Mouse (Mus musculus): Measurements from ENCODE around the gene Iffo2. TPM values are rescaled to one million over a fixed set of nuclear protein-coding genes. Genes with fewer than 3 reads are reported as not detected.
"Not testable (repeated sequence)": the region's sequence is repeated elsewhere in the genome, so short reads cannot be mapped to it uniquely, and the experiment has no call there.

Iffo2 gene
- polyA plus RNA-seq (2012; rRNA removed) = 3.4 and 3.6 TPM in 2 replicates

GRCm38 (mm10) chr4:139530248-139530647, at the start of gene Iffo2:
Gene Iffo2 (plus strand): TSS chr4:139530548.
- not testable (repeated sequence) for H3K4me1 ChIP-seq (ENCODE audit: control insufficient read depth, insufficient read depth, low read length); H3K27me3 ChIP-seq (replicated peaks; ENCODE audit: control insufficient read depth, insufficient read depth, low read length); H3K27ac ChIP-seq (ENCODE audit: insufficient read depth, low read depth, low read length); H3K36me3 ChIP-seq (ENCODE audit: control insufficient read depth, insufficient read depth, low read length); H3K4me3 ChIP-seq (ENCODE audit: insufficient read depth, low read depth, low read length); DNase-seq
- 87% methylated on average over 5 of the region's 5 CpGs for WGBS

GRCm38 (mm10) chr4:139481400-139481799, 48.9 kb upstream of the Iffo2 start:
- no peak for DNase-seq
- TF ChIP-seq CTCF (conservative IDR thresholded peaks at IDR 0.05; ENCODE audit: insufficient read depth, insufficient read length, low read depth, low read length) = no peak
- TF ChIP-seq POLR2A (IDR thresholded peaks at IDR 0.05; ENCODE audit: low read depth, low read length) = no peak
- Histone ChIP-seq H3K27me3 (replicated peaks; ENCODE audit: control insufficient read depth, insufficient read depth, low read length) (no peaks in the 10 kb centered on the region), H3K4me1 (ENCODE audit: control insufficient read depth, insufficient read depth, low read length) (peaks cover 18% of the 10 kb centered on the region), H3K36me3 (ENCODE audit: control insufficient read depth, insufficient read depth, low read length) (peaks cover 3% of the 10 kb centered on the region; the same call in 1 of the 2 replicates), H3K27ac (ENCODE audit: insufficient read depth, low read depth, low read length) (no peak overlapping the region), H3K4me3 (ENCODE audit: insufficient read depth, low read depth, low read length) (no peak overlapping the region)
- 74% methylated on average over 1 of the region's 1 CpGs for WGBS

GRCm38 (mm10) chr4:139483461-139484105, 46.8 kb upstream of the Iffo2 start:
- Histone ChIP-seq H3K27me3 (replicated peaks; ENCODE audit: control insufficient read depth, insufficient read depth, low read length) (no peaks in the 10 kb centered on the region), H3K4me1 (ENCODE audit: control insufficient read depth, insufficient read depth, low read length) (peaks cover 18% of the 10 kb centered on the region), H3K4me3 (ENCODE audit: insufficient read depth, low read depth, low read length) (no peak overlapping the region), H3K36me3 (ENCODE audit: control insufficient read depth, insufficient read depth, low read length) (peaks cover 3% of the 10 kb centered on the region), H3K27ac (ENCODE audit: insufficient read depth, low read depth, low read length) (peak overlapping the region; percentile 66)
- 36% methylated on average over 8 of the region's 8 CpGs for WGBS
- TF ChIP-seq CTCF (conservative IDR thresholded peaks at IDR 0.05; ENCODE audit: insufficient read depth, insufficient read length, low read depth, low read length) = no peak
- TF ChIP-seq POLR2A (IDR thresholded peaks at IDR 0.05; ENCODE audit: low read depth, low read length) = no peak
- DNase-seq = peak; percentile 84

GRCm38 (mm10) chr4:139484496-139484895, 45.9 kb upstream of the Iffo2 start:
- TF ChIP-seq POLR2A (IDR thresholded peaks at IDR 0.05; ENCODE audit: low read depth, low read length) = no peak
- no peak for TF ChIP-seq CTCF (conservative IDR thresholded peaks at IDR 0.05; ENCODE audit: insufficient read depth, insufficient read length, low read depth, low read length)
- Histone ChIP-seq H3K27me3 (replicated peaks; ENCODE audit: control insufficient read depth, insufficient read depth, low read length) (no peaks in the 10 kb centered on the region), H3K4me1 (ENCODE audit: control insufficient read depth, insufficient read depth, low read length) (peaks cover 18% of the 10 kb centered on the region), H3K27ac (ENCODE audit: insufficient read depth, low read depth, low read length) (no peak overlapping the region), H3K36me3 (ENCODE audit: control insufficient read depth, insufficient read depth, low read length) (peaks cover 3% of the 10 kb centered on the region), H3K4me3 (ENCODE audit: insufficient read depth, low read depth, low read length) (no peak overlapping the region)
- WGBS = 37% methylated on average over 7 of the region's 7 CpGs
- DNase-seq = no peak

- H3K4me3 ChIP-seq (ENCODE audit: insufficient read depth, low read depth, low read length) = no peak overlapping the region
- H3K36me3 ChIP-seq (ENCODE audit: control insufficient read depth, insufficient read depth, low read length) = peaks cover 3% of the 10 kb centered on the region
- 65% methylated on average over 9 of the region's 10 CpGs for WGBS
- H3K4me1 ChIP-seq (ENCODE audit: control insufficient read depth, insufficient read depth, low read length) = peaks cover 18% of the 10 kb centered on the region
- TF ChIP-seq CTCF (conservative IDR thresholded peaks at IDR 0.05; ENCODE audit: insufficient read depth, insufficient read length, low read depth, low read length) = no peak
- TF ChIP-seq POLR2A (IDR thresholded peaks at IDR 0.05; ENCODE audit: low read depth, low read length) = no peak
- DNase-seq = no peak
- H3K27ac ChIP-seq (ENCODE audit: insufficient read depth, low read depth, low read length) = no peak overlapping the region
- H3K27me3 ChIP-seq (replicated peaks; ENCODE audit: control insufficient read depth, insufficient read depth, low read length) = no peaks in the 10 kb centered on the region
These were observed 43.3 kb upstream of the Iffo2 start for GRCm38 (mm10) chr4:139487085-139487484.

GRCm38 (mm10) chr4:139488325-139488724, 42.0 kb upstream of the Iffo2 start:
- 94% methylated on average over 5 of the region's 5 CpGs for WGBS
- H3K27me3 ChIP-seq (replicated peaks; ENCODE audit: control insufficient read depth, insufficient read depth, low read length) = no peaks in the 10 kb centered on the region
- peaks cover 8% of the 10 kb centered on the region; the same call in 1 of the 2 replicates for H3K4me1 ChIP-seq (ENCODE audit: control insufficient read depth, insufficient read depth, low read length)
- TF ChIP-seq POLR2A (IDR thresholded peaks at IDR 0.05; ENCODE audit: low read depth, low read length) = no peak
- no peak for TF ChIP-seq CTCF (conservative IDR thresholded peaks at IDR 0.05; ENCODE audit: insufficient read depth, insufficient read length, low read depth, low read length)
- peaks cover 3% of the 10 kb centered on the region for H3K36me3 ChIP-seq (ENCODE audit: control insufficient read depth, insufficient read depth, low read length)
- no peak for DNase-seq
- no peak overlapping the region for H3K27ac ChIP-seq (ENCODE audit: insufficient read depth, low read depth, low read length)
- H3K4me3 ChIP-seq (ENCODE audit: insufficient read depth, low read depth, low read length) = no peak overlapping the region

GRCm38 (mm10) chr4:139489946-139490345, 40.4 kb upstream of the Iffo2 start:
- Histone ChIP-seq H3K27ac (ENCODE audit: insufficient read depth, low read depth, low read length) (no peak overlapping the region), H3K36me3 (ENCODE audit: control insufficient read depth, insufficient read depth, low read length) (peaks cover 3% of the 10 kb centered on the region), H3K27me3 (replicated peaks; ENCODE audit: control insufficient read depth, insufficient read depth, low read length) (no peaks in the 10 kb centered on the region), H3K4me1 (ENCODE audit: control insufficient read depth, insufficient read depth, low read length) (no peaks in the 10 kb centered on the region), H3K4me3 (ENCODE audit: insufficient read depth, low read depth, low read length) (no peak overlapping the region)
- no peak for DNase-seq
- WGBS = 71% methylated on average over 1 of the region's 1 CpGs
- TF ChIP-seq POLR2A (IDR thresholded peaks at IDR 0.05; ENCODE audit: low read depth, low read length) (no peak), CTCF (conservative IDR thresholded peaks at IDR 0.05; ENCODE audit: insufficient read depth, insufficient read length, low read depth, low read length) (no peak)
